Mouse (Mus musculus) kidney, adult 2 months (tissue): Measurements from ENCODE around the gene Emc4. TPM values are rescaled to one million over a fixed set of nuclear protein-coding genes. Genes with fewer than 3 reads are reported as not detected.

Source experiments
- DNase-seq: peaks from one replicate; pipeline ENCODE4 v3.0.0; 2021
- H3K27ac ChIP-seq: fragments of 200-500 bp; 2 replicates; pipeline ENCODE4 v1.5.1; 2012; ENCODE audit warnings: low read depth, low read length, control low read depth, inconsistent platforms; ENCODE audit not compliant: insufficient read depth
- H3K27me3 ChIP-seq: fragments of 200-500 bp; replicated peaks from 2 replicates; pipeline ENCODE4 v1.6.1; 2012; ENCODE audit warnings: mild to moderate bottlenecking, moderate library complexity, low read length, inconsistent platforms; ENCODE audit not compliant: control insufficient read depth, insufficient read depth
- H3K36me3 ChIP-seq: fragments of 200-500 bp; 2 replicates; pipeline ENCODE4 v1.6.1; 2012; ENCODE audit warnings: mild to moderate bottlenecking, moderate library complexity, low read length, inconsistent platforms; ENCODE audit not compliant: control insufficient read depth, insufficient read depth
- H3K4me1 ChIP-seq: fragments of 200-500 bp; 2 replicates; pipeline ENCODE4 v1.6.1; 2011; ENCODE audit warnings: low read length; ENCODE audit not compliant: control insufficient read depth, insufficient read depth
- H3K4me3 ChIP-seq: fragments of 200-500 bp; 2 replicates; pipeline ENCODE4 v1.5.1; 2011; ENCODE audit warnings: mild to moderate bottlenecking, low read depth, low read length, control low read depth; ENCODE audit not compliant: insufficient read depth
- CTCF ChIP-seq: fragments of 200-500 bp; conservative IDR thresholded peaks from 2 replicates; pipeline ENCODE4 v1.5.1; 2011; ENCODE audit warnings: low read depth, mild to moderate bottlenecking, control low read depth, low read length, moderate library complexity, mixed read lengths; ENCODE audit not compliant: insufficient read depth, insufficient read length
- POLR2A ChIP-seq: fragments of 200-500 bp; IDR thresholded peaks from one replicate; pipeline ENCODE4 v1.6.1; 2011; ENCODE audit warnings: low read depth, low read length, control low read depth
- WGBS: fragments of 180-500 bp; shearing (Covaris S2); methylation state at CpG from one replicate; pipeline ENCODE4 v1.1.7; 2018; 5-methylcytosine and 5-hydroxymethylcytosine counted together
- polyA plus RNA-seq: library from polyadenylated mRNA; depleted of rRNA; stranded (reverse); fragments of >200 nt; gene quantifications from 2 replicates; pipeline ENCODE4 v1.2.3, GENCODE M21; 2012; rRNA removed

Emc4 gene
- 112 and 123 TPM in 2 replicates for polyA plus RNA-seq

- WGBS = 2% methylated on average over 46 of the region's 46 CpGs
- peak within 1 kb of the TSS; percentile 84 for H3K27ac ChIP-seq
- no peaks in the 10 kb centered on the region for H3K27me3 ChIP-seq
- peak within 1 kb of the TSS; percentile 99 for H3K4me3 ChIP-seq
- TF ChIP-seq POLR2A = peak; percentile 53
- no peak for TF ChIP-seq CTCF
- peak; percentile 95 for DNase-seq
- peaks cover 7% of the 10 kb centered on the region; the same call in 1 of the 2 replicates for H3K36me3 ChIP-seq
- H3K4me1 ChIP-seq = peaks cover 3% of the 10 kb centered on the region; the same call in 1 of the 2 replicates
These were observed at the start of gene Emc4 for GRCm38 (mm10) chr2:112367726-112368673. Gene Emc4 (minus strand): TSS chr2:112368027.

GRCm38 (mm10) chr2:112407030-112407429, 39.2 kb upstream of the Emc4 start:
- WGBS = 86% methylated on average over 3 of the region's 3 CpGs
- DNase-seq = no peak

GRCm38 (mm10) chr2:112396649-112397048, 28.8 kb upstream of the Emc4 start:
- no peaks in the 10 kb centered on the region for H3K27me3 ChIP-seq
- WGBS = 18% methylated on average over 1 of the region's 1 CpGs
- H3K4me1 ChIP-seq = peaks cover 3% of the 10 kb centered on the region; the same call in 1 of the 2 replicates
- H3K27ac ChIP-seq = no peak overlapping the region
- H3K4me3 ChIP-seq = no peak overlapping the region
- DNase-seq = peak; percentile 6
- no peaks in the 10 kb centered on the region for H3K36me3 ChIP-seq
- TF ChIP-seq CTCF (no peak), POLR2A (no peak)

More at GRCm38 (mm10) chr2:112407030-112407429, 39.2 kb upstream of the Emc4 start:
- TF ChIP-seq POLR2A (no peak), CTCF (no peak)
- Histone ChIP-seq H3K27me3 (no peaks in the 10 kb centered on the region), H3K4me1 (no peaks in the 10 kb centered on the region), H3K4me3 (no peak overlapping the region), H3K36me3 (peaks cover 5% of the 10 kb centered on the region), H3K27ac (no peak overlapping the region)

GRCm38 (mm10) chr2:112393958-112394357, 26.1 kb upstream of the Emc4 start:
- Histone ChIP-seq H3K4me1 (peaks cover 9% of the 10 kb centered on the region; the same call in 1 of the 2 replicates), H3K27me3 (no peaks in the 10 kb centered on the region), H3K36me3 (no peaks in the 10 kb centered on the region), H3K27ac (no peak overlapping the region), H3K4me3 (no peak overlapping the region)
- TF ChIP-seq CTCF (no peak), POLR2A (no peak)
- no peak for DNase-seq

GRCm38 (mm10) chr2:112392689-112393088, 24.9 kb upstream of the Emc4 start:
- WGBS = 84% methylated on average over 1 of the region's 1 CpGs
- TF ChIP-seq POLR2A (no peak), CTCF (no peak)
- Histone ChIP-seq H3K27ac (no peak overlapping the region), H3K36me3 (no peaks in the 10 kb centered on the region), H3K4me1 (peaks cover 9% of the 10 kb centered on the region; the same call in 1 of the 2 replicates), H3K4me3 (no peak overlapping the region), H3K27me3 (no peaks in the 10 kb centered on the region)
- DNase-seq = no peak

GRCm38 (mm10) chr2:112391346-112392000, 23.6 kb upstream of the Emc4 start:
- H3K4me1 ChIP-seq = peaks cover 5% of the 10 kb centered on the region; the same call in 1 of the 2 replicates
- WGBS = 74% methylated on average over 4 of the region's 4 CpGs

GRCm38 (mm10) chr2:112390843-112391242, 23.0 kb upstream of the Emc4 start:
- Histone ChIP-seq H3K27ac (peak overlapping the region; percentile 45), H3K27me3 (no peaks in the 10 kb centered on the region), H3K36me3 (no peaks in the 10 kb centered on the region), H3K4me1 (peaks cover 5% of the 10 kb centered on the region; the same call in 1 of the 2 replicates), H3K4me3 (no peak overlapping the region)
- no peak for TF ChIP-seq CTCF
- TF ChIP-seq POLR2A = no peak
- DNase-seq = no peak
- 74% methylated on average over 5 of the region's 5 CpGs for WGBS

More at GRCm38 (mm10) chr2:112391346-112392000, 23.6 kb upstream of the Emc4 start:
- no peak overlapping the region for H3K4me3 ChIP-seq
- no peak overlapping the region; the same call in 1 of the 2 replicates for H3K27ac ChIP-seq
- H3K36me3 ChIP-seq = no peaks in the 10 kb centered on the region
- no peaks in the 10 kb centered on the region for H3K27me3 ChIP-seq
- TF ChIP-seq POLR2A (no peak), CTCF (no peak)
- DNase-seq = peak; percentile 9
